Mouse (Mus musculus) E14TG2a.4 (cell line): ENCODE data around the gene Ndst2.

Source experiments
- CTCF ChIP-seq: conservative IDR thresholded peaks from 2 replicates; pipeline ENCODE4 v1.5.1; 2014; ENCODE audit warnings: low read length
- NANOG ChIP-seq: IDR thresholded peaks from 2 replicates; pipeline ENCODE4 v1.6.1; 2014; ENCODE audit warnings: borderline replicate concordance, low read length, mixed read lengths
- POU5F1 ChIP-seq: IDR thresholded peaks from 2 replicates; pipeline ENCODE4 v1.6.1; 2014; ENCODE audit warnings: low read length, borderline replicate concordance

DNA sequence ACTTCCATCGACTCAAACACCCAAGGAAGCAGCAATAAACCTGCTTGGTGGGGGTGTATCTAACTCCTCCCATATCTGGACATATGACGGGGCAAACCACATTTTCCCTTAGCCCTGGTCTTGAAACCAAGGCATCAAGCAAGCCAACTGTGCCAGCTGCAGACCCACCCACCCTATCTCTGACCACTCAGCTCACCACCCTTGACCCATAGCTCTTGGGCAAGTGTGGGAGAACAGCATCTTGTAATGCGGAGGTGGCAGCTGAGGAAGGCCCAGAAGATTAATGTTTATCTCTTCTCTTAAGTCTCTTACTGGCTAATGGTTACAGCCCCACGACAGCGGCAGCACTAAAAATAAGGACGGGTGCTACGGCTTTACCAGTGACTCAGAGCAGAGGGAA is 48.5 kb upstream of the Ndst2 start:
- no peak for TF ChIP-seq CTCF
- TF ChIP-seq POU5F1 = no peak
- no peak for TF ChIP-seq NANOG
